Mouse (Mus musculus) megakaryocyte, embryonic 14.5 days (primary cell): ENCODE data around the gene Tmprss11f. TPM values are rescaled to one million over a fixed set of nuclear protein-coding genes. Genes with fewer than 3 reads are reported as not detected.
"Not testable (repeated sequence)": the region's sequence is repeated elsewhere in the genome, so short reads cannot be mapped to it uniquely, and the experiment has no call there.

ENCODE experiments used
- H3K27me3 ChIP-seq: replicated peaks from 2 replicates; pipeline ENCODE3; 2012; ENCODE audit warnings: inconsistent platforms
- H3K36me3 ChIP-seq: replicated peaks from 2 replicates; pipeline ENCODE3; 2012; ENCODE audit warnings: low read length, inconsistent platforms, mixed read lengths
- H3K4me1 ChIP-seq: 2 replicates; pipeline ENCODE4 v1.6.1; 2012; ENCODE audit warnings: inconsistent platforms
- H3K4me3 ChIP-seq: replicated peaks from 2 replicates; pipeline ENCODE3; 2012; ENCODE audit warnings: moderate library complexity, mild to moderate bottlenecking, inconsistent platforms
- H3K9me3 ChIP-seq: 2 replicates; pipeline ENCODE4 v1.6.1; 2012; ENCODE audit warnings: inconsistent platforms
- FLI1 ChIP-seq: IDR thresholded peaks from 2 replicates; pipeline ENCODE4 v1.6.1; 2012; ENCODE audit warnings: low read length, inconsistent platforms, mixed read lengths
- GATA1 ChIP-seq: IDR thresholded peaks from 3 replicates; pipeline ENCODE4 v1.6.1; 2012; ENCODE audit warnings: mixed read lengths, low read length, inconsistent platforms, borderline replicate concordance
- polyA plus RNA-seq: library from polyadenylated mRNA; stranded (reverse); fragments of >175 nt; gene quantifications from 2 replicates; pipeline ENCODE4 v1.2.3, GENCODE M21; 2012; ENCODE audit warnings: low replicate concordance; ENCODE audit not compliant: insufficient read depth

Tmprss11f gene
- not detected in 2 replicates for polyA plus RNA-seq

GRCm38 (mm10) chr5:86632324-86632723 lies at the start of gene Tmprss11f:
Gene Tmprss11f (minus strand): TSS chr5:86632424.
- TF ChIP-seq GATA1 (no peak), FLI1 (no peak)
- H3K27me3 ChIP-seq, result no peaks in the 10 kb centered on the region
- no peaks in the 10 kb centered on the region for H3K4me1 ChIP-seq
- no peak within 1 kb of the TSS for H3K4me3 ChIP-seq
- no peaks in the 10 kb centered on the region for H3K9me3 ChIP-seq
- no peaks in the 10 kb centered on the region for H3K36me3 ChIP-seq

- TF ChIP-seq FLI1 (no peak), GATA1 (no peak)
- Histone ChIP-seq H3K4me3 (no peak within 1 kb of the TSS), H3K9me3 (no peaks in the 10 kb centered on the region), H3K36me3 (no peaks in the 10 kb centered on the region), H3K4me1 (no peaks in the 10 kb centered on the region), H3K27me3 (no peaks in the 10 kb centered on the region)
Measured at GRCm38 (mm10) chr5:86676262-86676661, 44.0 kb upstream of the Tmprss11f start, which contains the start of gene Tmprss11b. Gene Tmprss11b (minus strand): TSS chr5:86676362.

GRCm38 (mm10) chr5:86649185-86649584 lies 17.0 kb upstream of the Tmprss11f start:
- not testable (repeated sequence) for H3K4me3 ChIP-seq, H3K4me1 ChIP-seq, H3K9me3 ChIP-seq, H3K27me3 ChIP-seq, H3K36me3 ChIP-seq

GRCm38 (mm10) chr5:86640795-86641194 lies 8.6 kb upstream of the Tmprss11f start:
- H3K9me3 ChIP-seq, result no peaks in the 10 kb centered on the region
- no peak for TF ChIP-seq GATA1
- TF ChIP-seq FLI1, result no peak
- H3K36me3 ChIP-seq, result no peaks in the 10 kb centered on the region
- no peak overlapping the region for H3K4me3 ChIP-seq
- no peaks in the 10 kb centered on the region for H3K4me1 ChIP-seq
- no peaks in the 10 kb centered on the region for H3K27me3 ChIP-seq

GRCm38 (mm10) chr5:86630700-86631099 lies 1.5 kb downstream of the Tmprss11f start:
- Histone ChIP-seq H3K36me3 (no peaks in the 10 kb centered on the region), H3K4me3 (no peak overlapping the region), H3K4me1 (no peaks in the 10 kb centered on the region), H3K27me3 (no peaks in the 10 kb centered on the region), H3K9me3 (no peaks in the 10 kb centered on the region)
- no peak for TF ChIP-seq GATA1
- TF ChIP-seq FLI1, result no peak

- no peaks in the 10 kb centered on the region for H3K36me3 ChIP-seq
- no peak overlapping the region for H3K4me3 ChIP-seq
- H3K27me3 ChIP-seq, result no peaks in the 10 kb centered on the region
- H3K9me3 ChIP-seq, result no peaks in the 10 kb centered on the region
- TF ChIP-seq FLI1, result no peak
- no peak for TF ChIP-seq GATA1
- no peaks in the 10 kb centered on the region for H3K4me1 ChIP-seq
Measured at GRCm38 (mm10) chr5:86621778-86622177, 10.4 kb downstream of the Tmprss11f start.

GRCm38 (mm10) chr5:86585896-86586295 lies 46.3 kb downstream of the Tmprss11f start:
- H3K4me1 ChIP-seq, result no peaks in the 10 kb centered on the region
- H3K27me3 ChIP-seq, result no peaks in the 10 kb centered on the region
- TF ChIP-seq FLI1 (no peak), GATA1 (no peak)
- H3K9me3 ChIP-seq, result 0 out of 2 replicates have a peak, but pooled peaks cover 2% of the 10 kb centered on the region
- H3K36me3 ChIP-seq, result no peaks in the 10 kb centered on the region
- no peak overlapping the region for H3K4me3 ChIP-seq

GRCm38 (mm10) chr5:86582618-86583017 lies 49.6 kb downstream of the Tmprss11f start:
- no peak overlapping the region for H3K4me3 ChIP-seq
- H3K27me3 ChIP-seq, result no peaks in the 10 kb centered on the region
- H3K9me3 ChIP-seq, result no peaks in the 10 kb centered on the region
- no peaks in the 10 kb centered on the region for H3K36me3 ChIP-seq
- H3K4me1 ChIP-seq, result no peaks in the 10 kb centered on the region
- TF ChIP-seq GATA1, result no peak
- TF ChIP-seq FLI1, result no peak

GRCm38 (mm10) chr5:86581998-86582397 lies 50.2 kb downstream of the Tmprss11f start:
- no peaks in the 10 kb centered on the region for H3K27me3 ChIP-seq
- H3K4me3 ChIP-seq, result no peak overlapping the region
- no peaks in the 10 kb centered on the region for H3K9me3 ChIP-seq
- no peak for TF ChIP-seq GATA1
- TF ChIP-seq FLI1, result no peak
- no peaks in the 10 kb centered on the region for H3K4me1 ChIP-seq
- H3K36me3 ChIP-seq, result no peaks in the 10 kb centered on the region

GRCm38 (mm10) chr5:86578761-86579160 lies 53.5 kb downstream of the Tmprss11f start:
- H3K4me1 ChIP-seq, H3K36me3 ChIP-seq: not testable (repeated sequence)

GRCm38 (mm10) chr5:86546693-86547092 lies 85.5 kb downstream of the Tmprss11f start:
- Histone ChIP-seq H3K9me3 (no peaks in the 10 kb centered on the region), H3K4me1 (no peaks in the 10 kb centered on the region), H3K4me3 (no peak overlapping the region), H3K36me3 (no peaks in the 10 kb centered on the region), H3K27me3 (no peaks in the 10 kb centered on the region)
- TF ChIP-seq GATA1 (no peak), FLI1 (no peak)

More at GRCm38 (mm10) chr5:86578761-86579160, 53.5 kb downstream of the Tmprss11f start:
- H3K9me3 ChIP-seq, H3K27me3 ChIP-seq, H3K4me3 ChIP-seq: not testable (repeated sequence)
